Mouse (Mus musculus) heart, postnatal 36 days (tissue): Measurements from ENCODE around the gene Ogfr. TPM values are rescaled to one million over a fixed set of nuclear protein-coding genes. Genes with fewer than 3 reads are reported as not detected.

Source experiments
- DNase-seq, 2 experiments: peaks; one replicate each; pipeline ENCODE4 v3.0.0; 2021 to 2022
- intact Hi-C: fragments of 180-260 bp; cut with DNase I; formaldehyde crosslinking; loops from one replicate; pipeline ENCODE4 v1.15.1; 2025
- total RNA-seq, 2 experiments: library from RNA; stranded (reverse); gene quantifications; 2 replicates each; pipeline ENCODE4 v1.2.3; 2021

Gene Ogfr
- 10 to 100 TPM; 35.1 to 39.6 TPM for total RNA-seq

GRCm38 (mm10) chr2:180589123-180589831, at the start of gene Ogfr:
Ogfr (plus strand) TSS chr2:180589245.
- peak; percentile 83 to 89 for DNase-seq
- intact Hi-C loops, result no loop called here

- DNase-seq, result no peak
- intact Hi-C loops, result no loop called here
Observed at GRCm38 (mm10) chr2:180543675-180544074, 45.4 kb upstream of the Ogfr start.

GRCm38 (mm10) chr2:180545046-180545445, 44.0 kb upstream of the Ogfr start:
- no peak for DNase-seq
- intact Hi-C loops, result no loop called here

- DNase-seq, result no peak
- intact Hi-C loops, result no loop called here
Observed at GRCm38 (mm10) chr2:180547384-180548106, 41.5 kb upstream of the Ogfr start.

GRCm38 (mm10) chr2:180552340-180552739, 36.7 kb upstream of the Ogfr start:
- DNase-seq, result no peak
- intact Hi-C loops, result no loop called here

DNA sequence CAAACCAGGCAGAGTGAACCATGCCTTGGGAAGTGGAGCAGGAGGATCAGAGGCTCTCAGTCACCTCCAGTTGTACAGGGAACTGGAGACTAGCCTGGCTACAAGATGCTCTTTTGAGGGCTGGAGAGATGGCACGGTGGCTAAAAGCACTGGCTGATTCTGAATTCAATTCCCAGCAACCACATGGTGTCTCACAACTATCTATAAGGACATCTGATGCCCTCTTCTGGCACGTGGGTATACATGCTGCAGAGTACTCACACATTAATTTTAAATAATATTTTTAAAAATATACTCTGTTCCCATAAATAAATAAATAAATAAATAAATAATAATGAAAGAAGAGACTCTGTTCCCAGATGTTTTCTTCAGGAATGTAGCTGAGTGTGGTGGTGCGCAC, 33.8 kb upstream of the Ogfr start:
- no peak for DNase-seq
- intact Hi-C loops, result no loop called here

- no peak for DNase-seq
- intact Hi-C loops, result no loop called here
Observed at GRCm38 (mm10) chr2:180556470-180556869, 32.6 kb upstream of the Ogfr start.

- intact Hi-C loops, result no loop called here
- no peak for DNase-seq
Observed at GRCm38 (mm10) chr2:180560245-180560644, 28.8 kb upstream of the Ogfr start.

- no peak for DNase-seq
- intact Hi-C loops, result no loop called here
Observed at GRCm38 (mm10) chr2:180562146-180562545, 26.9 kb upstream of the Ogfr start.

- no peak for DNase-seq
- intact Hi-C loops, result no loop called here
Observed at GRCm38 (mm10) chr2:180563296-180563695, 25.7 kb upstream of the Ogfr start.

DNA sequence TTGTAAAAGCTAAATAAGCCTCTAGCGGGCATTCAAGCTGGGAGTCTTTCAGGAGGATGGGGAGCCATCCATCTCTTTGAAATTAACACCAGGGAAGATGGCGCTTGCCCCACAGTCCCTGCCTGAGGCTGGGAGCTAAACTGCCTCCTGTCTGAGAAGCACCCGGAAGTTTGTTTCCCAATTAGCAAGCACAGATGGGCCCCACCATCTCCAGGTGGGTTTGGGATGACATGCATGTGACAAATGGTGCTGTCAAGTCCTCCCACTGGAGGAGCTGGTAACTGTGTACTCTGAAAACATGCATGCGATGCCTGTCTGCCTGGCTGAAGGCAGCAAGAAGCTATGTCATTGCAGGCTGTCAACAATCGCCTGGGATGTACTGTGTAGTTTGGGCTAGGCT, 25.2 kb upstream of the Ogfr start:
- intact Hi-C loops, result no loop called here
- DNase-seq, result no peak

GRCm38 (mm10) chr2:180566240-180566913, 22.7 kb upstream of the Ogfr start:
- peak; percentile 48 to 66 for DNase-seq
- intact Hi-C loops, result loop anchor here (1.0 to 5.0 kb wide), 3 partner anchors 12 to 211 kb away; partner anchors contain the start of gene Bhlhe23

DNA sequence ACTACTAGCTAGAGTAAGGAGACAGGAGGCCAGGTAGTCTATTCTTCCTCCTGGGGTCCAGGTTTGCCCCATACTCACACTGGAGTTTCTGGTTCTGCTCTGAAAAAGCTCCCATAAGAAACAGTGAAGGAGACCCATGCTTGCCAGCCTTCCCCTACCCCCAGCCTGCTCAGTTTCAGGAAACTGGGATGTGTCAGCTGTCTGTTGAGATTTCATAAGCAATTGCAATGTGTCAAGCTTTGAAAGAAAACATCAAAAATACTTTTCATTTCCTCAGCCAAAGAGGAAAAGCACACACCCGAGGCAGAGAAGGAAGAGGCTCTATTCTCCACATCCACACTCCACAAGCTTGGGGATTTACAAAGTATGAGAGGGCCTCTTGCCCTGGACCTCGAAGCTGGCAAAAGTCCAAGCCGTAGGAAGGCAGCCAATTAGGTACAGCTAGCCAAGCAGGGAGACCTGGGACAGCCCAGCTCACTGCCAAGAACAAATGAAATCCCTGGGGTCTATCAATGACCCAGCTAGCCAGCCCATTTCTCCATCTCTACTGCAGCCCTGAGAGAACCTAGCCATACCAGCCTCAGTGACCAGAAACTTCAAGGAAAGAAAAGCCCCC, 19.9 kb upstream of the Ogfr start:
- peak; percentile 75 for DNase-seq
- intact Hi-C loops, result loop anchor here (5.0 kb wide), 2 partner anchors 178 to 208 kb away; partner anchors contain the start of gene Bhlhe23

- intact Hi-C loops, result loop anchor here (5.0 kb wide), 2 partner anchors 149 to 299 kb away; no protein-coding TSS in a partner anchor
- DNase-seq, result no peak
Observed at GRCm38 (mm10) chr2:180576482-180576881, 12.6 kb upstream of the Ogfr start.

GRCm38 (mm10) chr2:180578686-180579085, 10.4 kb upstream of the Ogfr start:
- intact Hi-C loops, result loop anchor here (1.0 to 5.0 kb wide), 5 partner anchors 12 to 301 kb away; no protein-coding TSS in a partner anchor
- peak; percentile 72 to 81 for DNase-seq

DNA sequence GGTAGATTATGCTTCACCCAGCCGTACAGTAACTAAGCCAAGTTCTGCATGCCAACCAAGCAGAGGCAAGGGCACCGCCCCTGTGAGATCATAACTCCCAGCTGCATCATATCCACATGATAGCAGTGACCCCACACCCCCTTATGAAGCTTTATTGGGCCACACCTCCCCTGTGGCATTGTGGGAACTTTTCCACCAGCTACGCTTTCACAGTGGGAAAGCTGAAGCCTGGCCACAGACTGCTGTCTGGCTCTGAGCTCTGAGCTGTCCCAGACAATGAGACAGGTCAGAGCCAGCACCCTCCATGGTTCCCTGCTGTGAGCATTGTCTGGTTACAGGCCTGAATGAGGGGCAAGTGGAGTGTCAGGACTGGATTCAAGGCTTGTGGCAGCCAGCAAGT, 8.0 kb upstream of the Ogfr start, which contains the start of gene Mrgbp:
Gene Mrgbp, plus strand, starts transcription at position 303 of the 400 bp plus-strand sequence.
- intact Hi-C loops, result loop anchor here (5.0 kb wide), 1 partner anchor 196 kb away; the partner anchor contains the start of gene Bhlhe23
- DNase-seq, result no peak

DNA sequence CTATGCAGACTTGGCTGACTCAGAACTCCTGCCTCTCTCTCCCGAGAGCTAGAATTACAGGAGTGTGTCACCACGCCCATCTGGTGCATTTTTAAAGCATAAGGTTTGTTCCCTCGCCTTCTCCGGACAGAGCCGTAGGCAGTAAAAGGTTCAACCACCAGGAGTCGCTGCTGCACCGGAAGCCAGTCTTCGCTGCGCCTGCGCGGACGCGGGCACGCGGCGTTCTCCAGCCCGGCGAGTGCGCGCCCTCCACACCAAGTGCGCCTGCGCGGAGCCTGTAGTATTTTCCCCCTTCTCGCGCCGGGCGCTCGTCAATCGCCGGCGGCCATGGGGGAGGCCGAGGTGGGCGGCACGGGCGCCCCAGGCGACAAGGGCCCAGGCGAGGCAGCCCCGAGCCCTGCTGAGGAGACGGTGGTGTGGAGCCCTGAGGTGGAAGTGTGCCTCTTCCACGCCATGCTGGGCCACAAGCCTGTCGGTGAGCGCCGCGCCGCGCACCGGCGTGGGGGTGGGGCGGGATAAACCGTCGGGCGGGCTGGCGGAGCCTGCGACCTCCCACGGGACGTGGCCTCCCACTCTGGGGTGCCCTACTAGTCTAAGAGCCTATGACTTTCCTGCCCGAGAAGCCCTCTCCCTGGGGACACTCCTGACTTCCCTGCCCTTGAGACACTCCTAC, 6.4 kb upstream of the Ogfr start:
- peak; percentile 99 for DNase-seq
- intact Hi-C loops, result loop anchor here (1.0 to 5.0 kb wide), 2 partner anchors 163 to 195 kb away; partner anchors contain the start of gene Bhlhe23

DNA sequence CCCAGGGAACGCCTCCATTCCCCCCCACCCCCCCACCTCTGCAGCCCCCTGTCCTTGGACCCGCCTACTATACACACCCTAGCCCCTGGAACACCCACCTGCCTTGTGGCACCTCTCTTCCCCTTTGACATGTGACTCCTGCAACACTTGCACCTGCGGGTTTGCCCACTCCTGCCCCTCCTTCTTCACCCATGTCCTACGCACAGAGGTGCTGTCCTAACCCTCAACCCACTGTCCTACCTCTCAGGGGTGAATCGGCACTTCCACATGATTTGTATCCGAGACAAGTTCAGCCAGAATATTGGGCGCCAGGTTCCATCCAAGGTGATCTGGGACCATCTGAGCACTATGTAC, 5.9 kb upstream of the Ogfr start:
- intact Hi-C loops, result loop anchor here (5.0 kb wide), 1 partner anchor 194 kb away; the partner anchor contains the start of gene Bhlhe23
- DNase-seq, result no peak

GRCm38 (mm10) chr2:180588736-180589122, 316 bp upstream of the Ogfr start:
- no peak for DNase-seq
- intact Hi-C loops, result no loop called here

GRCm38 (mm10) chr2:180597490-180597889, 8.4 kb downstream of the Ogfr start, which contains the start of gene Col9a3:
Col9a3 (plus strand) TSS chr2:180597790.
- intact Hi-C loops, result no loop called here
- no peak for DNase-seq
